Mouse (Mus musculus) heart, postnatal 10 days (tissue): ENCODE measurements around the gene Atf7. TPM values are rescaled to one million over a fixed set of nuclear protein-coding genes. Genes with fewer than 3 reads are reported as not detected.
A peak's percentile ranks its signal among the peaks of the same experiment; 100 is the strongest.

ENCODE experiments used
- DNase-seq, 2 experiments: peaks; one replicate each; pipeline ENCODE4 v3.0.0; 2021
- intact Hi-C: fragments of 180-260 bp; cut with DNase I; formaldehyde crosslinking; loops from one replicate; pipeline ENCODE4 v1.15.1; 2025
- total RNA-seq, 2 experiments: library from RNA; stranded (reverse); gene quantifications; 2 replicates each; pipeline ENCODE4 v1.2.3; 2021

The Atf7 gene
- total RNA-seq, 2 experiments from 2014 or later, result 71.3 to 79.2 TPM

GRCm38 (mm10) chr15:102563061-102563460, 62.2 kb downstream of the Atf7 start:
- DNase-seq, result no peak
- intact Hi-C loops, result no loop called here

DNA sequence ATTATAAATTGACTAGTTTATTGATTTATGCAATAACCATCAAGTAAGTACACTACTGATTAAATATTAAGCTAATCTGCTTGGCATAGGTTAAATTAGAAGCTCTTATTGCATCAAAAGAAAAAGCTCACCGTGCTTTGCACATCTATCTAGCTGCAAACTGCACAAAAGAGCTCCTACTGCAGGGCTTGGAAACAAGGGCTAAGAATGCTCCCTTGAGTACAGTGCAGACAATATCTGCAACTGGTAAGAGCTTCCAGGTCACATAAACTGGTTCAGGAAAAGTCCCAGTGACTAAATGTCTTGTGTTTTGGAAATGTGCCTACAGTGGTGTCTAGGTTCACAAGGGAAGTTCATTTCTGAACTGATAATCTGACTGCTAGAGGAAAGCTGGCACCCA, 62.8 kb downstream of the Atf7 start:
- intact Hi-C loops, result no loop called here
- DNase-seq, result no peak

DNA sequence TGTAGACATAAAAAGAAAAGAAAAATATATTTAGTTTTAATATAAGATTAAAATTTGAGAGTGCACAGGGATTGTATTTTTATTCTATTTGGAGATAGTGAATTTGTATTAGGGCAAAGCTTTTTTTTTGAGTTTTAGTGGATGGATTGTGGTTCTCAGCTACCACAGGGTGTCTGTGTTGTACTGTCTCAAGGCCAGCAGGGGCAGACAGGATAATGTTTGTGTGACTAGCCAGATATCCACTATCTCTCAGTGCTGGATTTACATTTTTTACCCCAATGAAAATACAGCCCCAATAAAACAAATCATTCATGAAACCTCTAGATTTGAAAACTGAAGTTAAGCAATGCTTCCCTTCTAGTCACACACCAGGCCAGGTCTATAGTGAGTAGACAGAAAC, 67.7 kb downstream of the Atf7 start:
- no peak for DNase-seq
- intact Hi-C loops, result loop anchor here (5.0 kb wide), 1 partner anchor 110 kb away; no protein-coding TSS in a partner anchor

GRCm38 (mm10) chr15:102555581-102555980, 69.7 kb downstream of the Atf7 start:
- intact Hi-C loops, result loop anchor here (5.0 kb wide), 1 partner anchor 112 kb away; no protein-coding TSS in a partner anchor
- DNase-seq, result no peak

DNA sequence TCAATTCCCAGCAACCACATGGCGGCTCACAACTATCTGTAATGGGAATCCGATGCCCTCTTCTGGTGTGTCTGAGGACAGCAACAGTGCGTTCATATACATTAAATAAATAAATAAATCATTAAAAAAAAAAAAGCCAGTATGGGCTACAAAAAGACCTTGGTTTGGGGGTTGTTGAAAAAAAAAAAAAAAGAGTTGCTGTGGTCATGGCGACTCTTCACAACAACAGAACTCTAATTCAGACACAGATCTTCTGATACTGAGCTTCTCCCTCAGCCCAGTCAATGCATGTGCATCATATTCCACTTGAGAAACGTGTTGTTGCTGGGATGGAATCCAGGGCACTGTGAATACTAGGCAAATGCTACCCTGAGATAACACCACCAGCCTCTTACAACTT, 72.7 kb downstream of the Atf7 start:
- intact Hi-C loops, result no loop called here
- DNase-seq, result no peak

GRCm38 (mm10) chr15:102547478-102547877, 77.8 kb downstream of the Atf7 start:
- intact Hi-C loops, result no loop called here
- DNase-seq, result peak; percentile 58 to 63

GRCm38 (mm10) chr15:102546677-102547427, 78.4 kb downstream of the Atf7 start:
- DNase-seq, result peak; percentile 81 to 84
- intact Hi-C loops, result no loop called here

GRCm38 (mm10) chr15:102546246-102546645, 79.0 kb downstream of the Atf7 start:
- DNase-seq, result no peak
- intact Hi-C loops, result no loop called here

DNA sequence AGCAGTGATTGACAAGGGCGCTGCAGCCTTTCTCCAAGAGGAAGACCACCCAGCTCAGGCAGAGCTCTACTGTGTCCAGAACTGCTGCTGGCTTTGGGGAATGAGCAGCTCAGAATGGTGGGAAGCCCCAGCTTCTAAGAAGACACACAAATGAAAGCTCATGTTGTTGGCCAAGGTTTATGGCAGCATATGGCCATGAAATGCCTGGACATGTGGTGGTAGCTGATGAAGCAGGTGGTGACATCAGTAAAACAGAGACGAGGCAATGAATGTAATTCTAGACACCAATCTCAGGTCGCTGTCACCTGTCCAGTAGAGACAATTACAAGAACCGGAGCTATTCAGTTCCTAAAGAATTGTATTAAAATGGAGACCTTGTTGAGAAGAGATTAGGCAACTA, 80.5 kb downstream of the Atf7 start:
- DNase-seq, result no peak
- intact Hi-C loops, result no loop called here

GRCm38 (mm10) chr15:102533926-102534325, 91.3 kb downstream of the Atf7 start:
- DNase-seq, result no peak
- intact Hi-C loops, result no loop called here

- DNase-seq, result no peak
- intact Hi-C loops, result no loop called here
Measured at GRCm38 (mm10) chr15:102532106-102532900, 93.0 kb downstream of the Atf7 start.

GRCm38 (mm10) chr15:102531586-102531985, 93.7 kb downstream of the Atf7 start:
- no peak for DNase-seq
- intact Hi-C loops, result no loop called here

GRCm38 (mm10) chr15:102530566-102530965, 94.7 kb downstream of the Atf7 start:
- intact Hi-C loops, result no loop called here

DNA sequence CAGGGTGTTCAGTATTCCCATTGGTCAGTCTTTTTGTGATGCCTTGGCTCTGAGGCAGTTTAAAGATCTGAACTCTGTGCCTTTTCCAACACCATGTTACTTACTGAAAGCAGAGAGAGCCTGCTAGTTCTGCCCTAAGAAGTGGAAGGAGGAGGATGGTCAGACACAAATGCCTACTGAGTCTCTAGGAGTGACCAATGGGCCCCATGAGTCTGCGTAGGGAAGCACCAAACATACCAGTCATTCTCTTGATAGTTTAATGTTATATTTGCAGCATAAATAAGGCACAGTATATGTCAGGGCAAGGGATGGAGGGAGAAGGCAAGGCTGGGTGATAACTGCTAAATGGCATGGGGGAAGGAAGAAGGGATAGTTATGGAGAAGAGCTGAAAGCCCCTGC, 96.9 kb downstream of the Atf7 start:
- intact Hi-C loops, result no loop called here
- no peak for DNase-seq

More at GRCm38 (mm10) chr15:102530566-102530965, 94.7 kb downstream of the Atf7 start:
- DNase-seq, result no peak

- intact Hi-C loops, result no loop called here
- DNase-seq, result no peak
Measured at GRCm38 (mm10) chr15:102527936-102528335, 97.3 kb downstream of the Atf7 start.

DNA sequence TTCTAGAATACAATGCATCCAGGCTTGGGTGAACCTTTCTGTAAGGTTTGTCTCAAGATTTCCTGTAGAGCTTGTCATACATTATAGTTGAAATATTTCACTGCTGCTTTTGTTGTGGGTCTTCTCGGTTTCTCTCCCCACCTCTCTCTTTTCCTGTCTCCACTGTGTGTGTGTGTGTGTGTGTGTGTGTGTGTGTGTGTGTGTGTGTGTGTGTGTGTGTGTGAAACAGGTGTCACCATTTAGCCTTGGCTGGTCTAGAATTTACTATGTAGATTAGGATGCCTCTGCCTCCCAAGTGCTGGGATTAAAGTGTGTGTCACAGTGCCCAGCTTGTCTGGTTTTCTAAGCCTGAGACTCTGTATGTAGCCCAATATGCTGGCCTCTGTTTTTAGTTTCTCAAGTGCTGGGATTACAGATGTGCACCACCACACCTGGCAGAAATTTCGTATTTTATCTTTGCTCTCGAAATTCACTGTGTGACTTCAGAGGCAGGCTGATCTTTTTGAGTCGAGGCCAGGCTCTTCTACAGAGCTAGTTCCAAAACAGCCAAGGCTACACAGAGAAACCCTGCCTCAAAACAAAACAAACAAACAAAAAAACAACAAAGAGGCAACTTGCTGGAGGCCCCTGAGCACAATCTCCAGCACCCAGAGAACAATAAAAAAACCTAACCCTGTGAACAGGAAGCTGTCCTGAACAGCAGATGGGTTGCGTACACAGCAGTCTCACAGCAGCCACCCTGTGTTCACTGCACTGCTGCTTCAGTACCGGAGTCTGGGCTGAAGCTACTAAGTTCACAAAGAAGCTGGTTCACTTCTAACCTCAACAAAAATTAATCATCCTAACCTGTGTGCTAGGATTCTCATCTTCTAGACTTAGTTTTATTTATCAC, 98.9 kb downstream of the Atf7 start:
- intact Hi-C loops, result no loop called here
- no peak for DNase-seq

GRCm38 (mm10) chr15:102524892-102525485, 100.3 kb downstream of the Atf7 start, which contains the start of gene Npff:
Gene Npff (minus strand): TSS chr15:102524942.
- intact Hi-C loops, result loop anchor here (2.0 kb wide), 1 partner anchor 62 kb away; no protein-coding TSS in a partner anchor
- peak; percentile 78 to 87 for DNase-seq

DNA sequence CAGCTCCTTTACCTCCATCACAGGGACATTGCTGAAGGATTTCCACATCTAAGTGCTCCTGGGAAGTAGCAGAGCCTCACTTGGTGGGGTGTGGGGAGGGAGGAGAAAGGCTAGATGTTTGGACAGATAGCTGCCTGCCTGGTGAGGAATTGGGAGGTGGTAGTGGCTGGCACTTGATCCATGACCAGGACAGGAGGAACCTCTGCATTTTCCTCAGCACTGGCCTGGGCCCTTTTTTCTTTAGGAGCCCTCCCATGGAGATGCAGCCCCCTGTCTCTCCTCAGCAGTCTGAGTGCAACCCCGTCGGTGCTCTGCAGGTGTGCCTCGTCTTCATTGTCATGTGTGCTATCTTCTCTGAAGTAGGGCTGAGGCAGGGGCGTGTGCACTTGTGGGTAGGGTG, 103.8 kb downstream of the Atf7 start:
- DNase-seq, result no peak

DNA sequence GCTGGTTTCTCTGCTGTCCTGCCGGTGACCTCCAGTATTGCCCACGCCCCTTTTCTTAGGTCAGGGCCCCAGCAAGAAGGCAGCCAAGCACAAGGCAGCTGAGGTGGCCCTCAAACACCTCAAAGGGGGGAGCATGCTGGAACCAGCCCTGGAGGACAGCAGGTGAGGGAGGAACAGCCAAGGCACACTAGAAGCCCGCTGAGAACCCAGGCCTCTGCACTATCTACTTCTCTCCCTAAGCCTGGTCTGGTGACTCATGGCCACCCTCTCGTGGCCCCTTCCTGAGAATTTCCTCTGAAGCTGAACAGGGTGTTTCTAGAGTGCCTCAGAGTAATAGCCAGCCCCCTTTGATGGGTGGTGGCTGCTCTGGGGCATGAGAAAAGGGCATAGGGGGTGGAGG, 104.8 kb downstream of the Atf7 start:
- intact Hi-C loops, result no loop called here
- no peak for DNase-seq

More for the DNA sequence above, 103.8 kb downstream of the Atf7 start:
- intact Hi-C loops, result no loop called here
